Mouse (Mus musculus) midbrain, embryonic 13.5 days (tissue): ENCODE data around the gene Nck2. TPM values are rescaled to one million over a fixed set of nuclear protein-coding genes. Genes with fewer than 3 reads are reported as not detected.
"Not testable (repeated sequence)": the region's sequence is repeated elsewhere in the genome, so short reads cannot be mapped to it uniquely, and the experiment has no call there.

Experiments
- ATAC-seq: fragments of 200-750 bp; cut with Nextera tagmentation; 2 replicates; pipeline ENCODE4 v1.8.0; 2017; ENCODE audit warnings: mild to moderate bottlenecking, moderate TSS enrichment, moderate library complexity
- H3K27ac ChIP-seq: fragments of 300-500 bp; sonication (generic); 2 replicates; pipeline ENCODE4 v1.5.1; 2015; ENCODE audit warnings: inconsistent platforms, mild to moderate bottlenecking, moderate library complexity
- H3K27me3 ChIP-seq: fragments of 300-500 bp; sonication (generic); 2 replicates; pipeline ENCODE4 v1.6.1; 2015; ENCODE audit warnings: mild to moderate bottlenecking, inconsistent platforms
- H3K36me3 ChIP-seq: fragments of 300-500 bp; sonication (generic); 2 replicates; pipeline ENCODE4 v1.6.1; 2015; ENCODE audit warnings: mild to moderate bottlenecking, inconsistent platforms
- H3K4me1 ChIP-seq: fragments of 300-500 bp; sonication (generic); replicated peaks from 2 replicates; pipeline ENCODE4 v1.6.1; 2015; ENCODE audit warnings: inconsistent platforms
- H3K4me2 ChIP-seq: fragments of 300-500 bp; sonication (generic); replicated peaks from 2 replicates; pipeline ENCODE4 v1.6.1; 2015; ENCODE audit warnings: moderate library complexity, mild to moderate bottlenecking, inconsistent platforms
- H3K4me3 ChIP-seq: fragments of 300-500 bp; sonication (generic); replicated peaks from 2 replicates; pipeline ENCODE4 v1.5.1; 2015; ENCODE audit warnings: mild to moderate bottlenecking, inconsistent platforms
- H3K9ac ChIP-seq: fragments of 300-500 bp; sonication (generic); replicated peaks from 2 replicates; pipeline ENCODE4 v1.6.1; 2015; ENCODE audit warnings: mild to moderate bottlenecking, inconsistent platforms
- H3K9me3 ChIP-seq: fragments of 300-500 bp; sonication (generic); 2 replicates; pipeline ENCODE4 v1.6.1; 2016; ENCODE audit warnings: mild to moderate bottlenecking, inconsistent platforms
- WGBS: fragments of 180-500 bp; shearing (Covaris S2); methylation state at CpG from one replicate; pipeline ENCODE4 v1.1.7; 2015; 5-methylcytosine and 5-hydroxymethylcytosine counted together
- polyA plus RNA-seq: library from polyadenylated mRNA; unstranded; fragments of >200 nt; fragmentation: Nextera tagmentation; extraction: Ambion mirVana; gene quantifications from 2 replicates; pipeline ENCODE4 v1.2.1, GENCODE M21; 2015

Nck2 gene
- polyA plus RNA-seq, 1 experiment from 2014 or later: 35.4 TPM

DNA sequence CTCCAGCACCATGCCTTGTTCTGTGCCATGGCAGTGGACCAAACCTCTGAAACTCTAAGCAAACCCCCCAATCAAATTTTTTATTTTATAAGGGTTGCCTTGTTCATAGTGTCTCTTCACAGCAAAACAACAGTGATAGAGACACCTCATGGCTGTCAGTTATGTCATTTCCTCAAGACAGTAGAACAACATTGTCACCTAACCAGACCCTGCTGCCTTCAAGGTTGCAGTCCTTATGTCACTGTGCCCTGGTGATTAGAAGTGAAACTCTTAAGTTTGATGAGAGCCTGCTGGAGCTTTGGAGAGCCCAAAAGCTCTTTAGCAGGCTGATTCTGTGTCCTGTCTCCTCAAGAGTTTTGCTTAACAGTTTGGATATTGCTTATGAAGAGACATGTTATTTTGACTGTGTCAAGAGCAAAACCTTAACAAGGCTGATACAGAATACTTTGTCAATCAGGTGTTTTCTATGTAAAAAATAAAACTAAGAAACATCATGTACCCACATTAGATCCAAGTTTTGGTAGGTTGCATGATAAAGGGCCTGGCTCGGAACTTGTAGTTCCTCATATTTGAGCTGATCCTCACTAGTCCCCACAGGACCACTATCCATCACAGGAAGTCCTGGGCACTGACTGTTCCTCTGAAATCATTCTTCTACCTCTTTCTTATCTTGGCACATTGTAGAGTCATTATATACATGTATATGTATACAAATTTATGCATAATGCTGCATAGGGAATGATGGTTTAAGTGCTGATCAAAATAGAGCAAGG lies 76.0 kb downstream of the Nck2 start:
- ATAC-seq: no peak
- no peak overlapping the region for H3K4me2 ChIP-seq
- 0 out of 2 replicates have a peak, but pooled peaks cover 3% of the 10 kb centered on the region for H3K4me1 ChIP-seq
- no peak overlapping the region for H3K27ac ChIP-seq
- no peaks in the 10 kb centered on the region for H3K9me3 ChIP-seq
- H3K27me3 ChIP-seq: no peaks in the 10 kb centered on the region
- H3K9ac ChIP-seq: no peak overlapping the region
- H3K4me3 ChIP-seq: no peak overlapping the region
- 94% methylated on average over 1 of the region's 1 CpGs for WGBS
- H3K36me3 ChIP-seq: no peaks in the 10 kb centered on the region

DNA sequence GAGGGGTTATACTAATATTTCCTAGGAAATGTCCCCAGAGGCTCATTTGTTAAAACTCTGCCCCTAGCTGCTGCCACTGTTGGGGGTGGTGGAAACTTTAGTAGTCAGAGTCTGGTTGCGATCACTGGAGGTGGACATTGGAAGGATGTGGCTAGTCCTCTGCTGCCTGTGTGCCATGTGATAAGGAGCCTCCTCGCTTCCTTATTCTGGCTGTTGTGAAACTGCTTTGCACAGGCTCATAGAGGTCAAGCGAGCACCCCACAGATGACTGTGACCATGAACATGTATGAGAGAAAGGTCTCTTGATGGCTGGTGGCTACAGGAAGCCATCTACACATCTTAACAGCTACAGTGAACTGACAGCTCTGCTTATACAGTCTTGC lies 76.6 kb downstream of the Nck2 start:
- H3K27me3 ChIP-seq: no peaks in the 10 kb centered on the region
- no peak overlapping the region for H3K4me3 ChIP-seq
- WGBS: 91% methylated on average over 3 of the region's 3 CpGs
- ATAC-seq: no peak
- no peak overlapping the region for H3K27ac ChIP-seq
- no peaks in the 10 kb centered on the region for H3K9me3 ChIP-seq
- H3K9ac ChIP-seq: no peak overlapping the region
- no peaks in the 10 kb centered on the region for H3K36me3 ChIP-seq
- 0 out of 2 replicates have a peak, but pooled peaks cover 3% of the 10 kb centered on the region for H3K4me1 ChIP-seq
- H3K4me2 ChIP-seq: no peak overlapping the region

DNA sequence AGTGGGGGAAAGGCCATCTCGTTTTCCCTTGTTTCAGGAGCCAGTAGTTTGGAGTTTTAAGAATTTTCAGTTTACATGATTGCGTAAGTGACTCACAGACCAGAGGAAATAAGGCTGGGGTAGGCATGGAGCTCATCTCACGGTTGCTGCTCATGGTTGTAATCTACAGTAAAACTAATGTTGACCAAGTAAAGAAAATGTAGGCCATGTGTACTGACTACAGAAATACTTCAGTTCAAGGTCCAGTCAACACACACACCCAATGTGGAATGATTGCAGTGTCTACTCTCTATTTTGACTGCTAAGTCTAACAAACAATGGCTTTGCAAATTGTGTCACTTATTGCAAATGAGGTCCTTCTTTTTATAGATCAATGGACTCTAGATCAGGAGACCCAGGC lies 77.1 kb downstream of the Nck2 start:
- WGBS: 95% methylated on average over 3 of the region's 3 CpGs
- Histone ChIP-seq H3K36me3 (no peaks in the 10 kb centered on the region), H3K27me3 (no peaks in the 10 kb centered on the region), H3K9me3 (no peaks in the 10 kb centered on the region), H3K4me2 (no peak overlapping the region), H3K4me3 (no peak overlapping the region), H3K4me1 (0 out of 2 replicates have a peak, but pooled peaks cover 3% of the 10 kb centered on the region), H3K27ac (no peak overlapping the region), H3K9ac (no peak overlapping the region)
- no peak for ATAC-seq

DNA sequence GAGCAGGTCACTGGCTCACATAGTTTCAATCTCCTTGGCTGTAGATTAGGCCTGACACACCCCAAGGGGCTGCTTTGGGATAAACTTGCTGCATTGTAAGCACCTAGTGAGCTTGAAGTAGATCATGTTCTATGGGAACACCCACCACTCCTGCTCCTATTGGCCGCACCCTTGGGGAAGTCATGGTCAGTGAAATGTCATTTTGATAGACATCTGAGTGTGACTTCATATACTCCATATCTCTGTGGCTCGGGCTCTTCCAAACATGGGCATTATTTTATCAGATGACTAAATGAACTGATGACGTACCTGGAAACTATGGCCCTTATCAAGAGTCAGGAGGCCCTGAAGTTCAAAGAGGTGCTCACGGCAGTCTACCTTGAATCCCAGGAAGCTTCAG lies 77.6 kb downstream of the Nck2 start:
- H3K4me1 ChIP-seq: 0 out of 2 replicates have a peak, but pooled peaks cover 3% of the 10 kb centered on the region
- no peak overlapping the region for H3K9ac ChIP-seq
- no peaks in the 10 kb centered on the region for H3K27me3 ChIP-seq
- no peak for ATAC-seq
- no peak overlapping the region for H3K27ac ChIP-seq
- no peak overlapping the region for H3K4me3 ChIP-seq
- H3K4me2 ChIP-seq: no peak overlapping the region
- no peaks in the 10 kb centered on the region for H3K36me3 ChIP-seq
- WGBS: 93% methylated on average over 4 of the region's 4 CpGs
- H3K9me3 ChIP-seq: no peaks in the 10 kb centered on the region

DNA sequence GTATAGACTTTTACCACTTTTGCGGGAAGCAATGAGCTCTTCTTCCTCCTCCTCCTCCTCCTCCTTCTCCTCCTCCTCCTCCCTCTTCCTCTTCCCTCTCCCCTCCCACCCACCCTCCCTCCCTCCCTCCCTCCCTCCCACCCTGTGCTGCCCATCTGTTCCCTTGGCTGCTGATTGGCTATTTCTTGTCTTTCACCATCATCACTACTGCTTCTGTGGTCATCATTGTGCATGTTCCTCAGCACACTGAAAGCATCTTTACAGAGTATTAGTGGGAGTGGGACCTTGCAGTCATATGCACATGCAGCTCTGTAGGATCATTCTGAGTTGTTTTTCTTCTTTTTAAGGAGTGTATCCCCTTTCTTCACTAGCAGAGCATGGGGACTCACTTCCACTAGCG lies 78.6 kb downstream of the Nck2 start:
- Histone ChIP-seq H3K4me3 (no peak overlapping the region), H3K4me2 (no peak overlapping the region), H3K4me1 (0 out of 2 replicates have a peak, but pooled peaks cover 6% of the 10 kb centered on the region), H3K27me3 (no peaks in the 10 kb centered on the region), H3K9me3 (no peaks in the 10 kb centered on the region), H3K27ac (no peak overlapping the region), H3K36me3 (no peaks in the 10 kb centered on the region), H3K9ac (no peak overlapping the region)
- WGBS: 86% methylated on average over 2 of the region's 2 CpGs
- no peak for ATAC-seq

DNA sequence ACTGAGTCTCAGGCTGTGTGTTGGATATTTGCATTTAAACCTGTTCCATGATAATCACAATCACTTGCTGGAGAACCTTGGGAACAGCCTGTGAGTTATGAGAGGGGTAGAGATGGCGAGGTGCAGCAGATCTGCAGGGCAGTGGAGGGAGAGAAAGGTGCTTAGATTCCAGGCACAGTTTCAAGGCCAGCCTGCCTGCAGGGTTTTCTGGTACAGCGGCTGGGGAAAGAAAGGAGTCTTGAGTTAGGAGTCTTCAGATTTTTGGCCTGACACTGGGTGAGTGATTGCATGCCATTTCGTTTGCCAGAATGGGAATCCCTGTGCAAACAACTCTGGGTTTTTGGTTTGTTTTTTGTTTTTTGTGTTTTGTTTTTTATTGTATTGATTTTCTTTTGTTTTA lies 80.0 kb downstream of the Nck2 start:
- Histone ChIP-seq H3K9me3 (no peaks in the 10 kb centered on the region), H3K9ac (no peak overlapping the region), H3K27ac (no peak overlapping the region), H3K4me1 (0 out of 2 replicates have a peak, but pooled peaks cover 6% of the 10 kb centered on the region), H3K27me3 (no peaks in the 10 kb centered on the region), H3K36me3 (no peaks in the 10 kb centered on the region), H3K4me2 (no peak overlapping the region), H3K4me3 (no peak overlapping the region)
- whole genome bisulfite sequencing: 88% methylated on average over 3 of the region's 3 CpGs
- ATAC-seq: no peak

DNA sequence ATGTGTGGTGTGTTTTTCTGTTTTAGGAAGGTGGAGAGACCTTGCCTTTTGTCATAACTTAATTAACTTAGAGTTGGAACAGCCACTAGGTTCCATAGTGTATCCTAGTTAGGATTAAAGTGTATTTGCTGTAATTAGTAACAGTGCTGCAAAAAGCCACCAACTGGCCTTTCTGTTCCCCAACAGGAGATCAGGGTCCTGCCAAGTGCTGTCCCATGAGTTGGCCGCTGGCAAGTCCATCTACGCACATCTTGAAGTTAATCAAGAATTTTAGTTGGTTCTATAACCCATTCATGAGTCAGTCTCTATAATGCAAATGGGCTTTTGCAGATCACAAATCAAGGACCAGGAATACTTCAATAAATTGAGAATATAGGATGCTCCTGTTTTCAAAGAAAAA lies 83.9 kb downstream of the Nck2 start:
- Histone ChIP-seq H3K27ac (no peak overlapping the region), H3K4me2 (no peak overlapping the region), H3K9me3 (no peaks in the 10 kb centered on the region), H3K4me1 (peaks cover 15% of the 10 kb centered on the region; the same call in 1 of the 2 replicates), H3K36me3 (no peaks in the 10 kb centered on the region), H3K4me3 (no peak overlapping the region), H3K27me3 (no peaks in the 10 kb centered on the region), H3K9ac (no peak overlapping the region)
- WGBS: 93% methylated on average over 2 of the region's 2 CpGs
- no peak for ATAC-seq

DNA sequence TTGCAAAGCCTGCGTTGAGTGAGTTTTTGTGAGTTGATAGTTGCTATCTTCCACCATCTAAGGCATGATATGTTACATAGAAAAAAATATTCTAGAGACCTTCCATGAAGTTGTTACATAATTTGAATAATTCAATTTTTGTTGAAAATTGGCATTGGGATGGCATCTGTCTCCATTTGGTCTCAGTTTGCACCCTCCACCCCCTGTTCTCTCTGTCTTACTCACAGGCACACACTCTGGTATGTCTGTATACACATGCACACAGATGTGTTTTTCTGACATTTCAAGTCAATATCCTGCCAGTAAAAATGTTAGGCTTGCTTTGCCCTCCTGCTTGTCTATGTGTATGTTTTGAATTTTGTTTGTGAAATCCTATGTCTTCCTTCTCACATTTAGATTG lies 84.7 kb downstream of the Nck2 start:
- Histone ChIP-seq H3K4me2 (no peak overlapping the region), H3K27ac (no peak overlapping the region), H3K9me3 (no peaks in the 10 kb centered on the region), H3K4me3 (no peak overlapping the region), H3K36me3 (no peaks in the 10 kb centered on the region; the same call in 1 of the 2 replicates), H3K4me1 (peaks cover 15% of the 10 kb centered on the region; the same call in 1 of the 2 replicates), H3K27me3 (no peaks in the 10 kb centered on the region), H3K9ac (no peak overlapping the region)
- ATAC-seq: no peak
- 84% methylated on average over 1 of the region's 1 CpGs for WGBS

DNA sequence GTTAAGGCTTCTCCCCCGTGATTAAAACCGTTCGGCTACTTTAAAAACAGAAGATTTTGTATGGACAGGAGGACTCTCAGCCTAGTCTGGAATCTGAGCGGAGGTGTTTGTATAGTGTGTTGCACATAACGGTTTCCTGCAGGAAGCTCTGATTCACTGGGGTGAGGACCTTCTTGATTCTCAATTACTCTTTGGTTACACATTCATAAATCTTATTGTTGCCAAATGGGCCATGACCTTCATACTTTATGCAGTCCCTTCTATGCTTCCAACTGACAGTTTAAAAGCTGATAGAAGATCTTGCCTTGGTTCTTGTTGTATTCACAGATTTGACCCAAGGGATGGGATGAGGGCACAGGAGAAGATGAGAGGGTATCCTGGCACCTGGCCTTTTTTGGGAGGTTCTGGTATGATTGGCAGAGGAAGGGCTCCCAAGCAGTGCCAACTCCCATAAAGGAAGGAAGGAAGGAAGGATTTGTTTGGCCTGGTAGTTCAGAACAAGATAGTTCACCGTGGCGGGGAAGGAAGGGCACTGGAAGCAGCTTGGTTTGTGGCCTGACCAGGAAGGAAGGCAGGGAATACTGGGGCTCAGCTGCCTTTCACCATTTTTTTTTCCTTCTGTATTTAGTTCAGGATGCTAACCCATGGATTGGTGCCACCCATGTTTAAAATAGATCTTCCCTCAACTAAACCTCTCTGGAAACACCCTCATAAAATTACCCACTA lies 86.1 kb downstream of the Nck2 start:
- Histone ChIP-seq H3K27me3 (no peaks in the 10 kb centered on the region), H3K36me3 (no peaks in the 10 kb centered on the region; the same call in 1 of the 2 replicates), H3K9me3 (no peaks in the 10 kb centered on the region), H3K4me2 (no peak overlapping the region), H3K9ac (no peak overlapping the region), H3K27ac (no peak overlapping the region), H3K4me1 (peaks cover 23% of the 10 kb centered on the region), H3K4me3 (no peak overlapping the region)
- ATAC-seq: no peak
- 82% methylated on average over 7 of the region's 7 CpGs for WGBS

DNA sequence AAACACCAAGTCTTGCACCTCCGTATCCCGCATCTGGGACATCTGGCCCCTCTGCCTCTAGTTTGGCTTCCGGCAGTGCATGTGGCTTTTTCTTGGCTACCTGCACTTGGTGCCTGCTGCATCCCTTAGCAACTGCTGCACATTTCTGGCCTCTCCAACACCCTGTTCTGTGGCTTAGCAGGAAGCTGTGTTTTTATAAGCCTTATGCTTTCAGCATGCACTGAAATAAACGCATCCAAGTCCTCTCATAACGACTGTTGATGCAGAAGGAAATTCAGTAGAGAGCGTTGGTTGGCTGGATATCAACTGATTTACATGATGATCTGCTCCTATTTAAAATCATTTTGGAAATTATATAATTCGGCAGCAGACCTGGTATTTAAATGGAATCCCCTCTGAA lies 86.9 kb downstream of the Nck2 start:
- Histone ChIP-seq H3K36me3 (no peaks in the 10 kb centered on the region; the same call in 1 of the 2 replicates), H3K4me3 (no peak overlapping the region), H3K27me3 (no peaks in the 10 kb centered on the region), H3K9me3 (no peaks in the 10 kb centered on the region), H3K4me2 (no peak overlapping the region), H3K27ac (peak overlapping the region; percentile 7; the same call in 1 of the 2 replicates), H3K4me1 (peaks cover 27% of the 10 kb centered on the region), H3K9ac (no peak overlapping the region)
- ATAC-seq: no peak
- WGBS: 82% methylated on average over 7 of the region's 7 CpGs

DNA sequence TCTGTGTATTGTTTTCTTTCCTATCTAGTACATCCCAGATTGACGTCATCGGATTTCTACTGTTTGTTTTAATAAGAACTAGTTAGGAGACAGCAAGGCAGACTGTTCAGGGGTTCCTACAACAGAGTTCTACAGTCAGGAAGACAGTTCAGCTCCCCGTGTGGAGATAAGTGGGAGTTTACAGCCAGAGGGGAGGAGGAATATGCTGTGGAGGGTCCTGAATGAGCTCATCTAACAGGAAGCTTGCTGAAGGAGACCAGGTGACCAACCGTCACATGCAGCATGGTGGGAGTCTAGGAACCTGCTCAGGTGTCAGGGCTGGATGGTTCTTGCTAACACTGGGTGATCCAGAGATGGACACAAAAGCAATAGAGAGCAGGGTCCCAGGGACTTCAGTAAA lies 87.9 kb downstream of the Nck2 start:
- no peak overlapping the region for H3K4me2 ChIP-seq
- no peak for ATAC-seq
- H3K4me1 ChIP-seq: peaks cover 27% of the 10 kb centered on the region
- H3K27me3 ChIP-seq: no peaks in the 10 kb centered on the region
- 84% methylated on average over 4 of the region's 4 CpGs for WGBS
- no peak overlapping the region for H3K9ac ChIP-seq
- no peak overlapping the region for H3K27ac ChIP-seq
- no peaks in the 10 kb centered on the region for H3K9me3 ChIP-seq
- no peak overlapping the region for H3K4me3 ChIP-seq
- H3K36me3 ChIP-seq: no peaks in the 10 kb centered on the region; the same call in 1 of the 2 replicates

DNA sequence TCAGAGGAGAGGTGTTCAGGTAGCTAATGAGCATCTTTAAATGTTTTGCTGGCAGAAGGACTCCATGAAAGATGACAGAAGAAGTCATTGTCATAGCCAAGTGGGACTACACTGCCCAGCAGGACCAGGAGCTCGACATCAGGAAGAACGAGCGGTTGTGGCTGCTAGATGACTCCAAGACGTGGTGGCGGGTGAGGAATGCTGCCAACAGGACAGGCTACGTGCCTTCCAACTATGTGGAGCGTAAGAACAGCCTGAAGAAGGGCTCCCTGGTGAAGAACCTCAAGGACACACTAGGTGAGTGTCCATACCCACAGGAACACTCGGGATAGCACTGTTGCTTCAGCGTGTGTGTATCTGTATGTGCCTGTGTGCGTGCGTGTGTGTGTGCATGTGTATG lies 89.1 kb downstream of the Nck2 start:
- not testable (repeated sequence) for H3K4me3 ChIP-seq, H3K27ac ChIP-seq, H3K9me3 ChIP-seq, H3K36me3 ChIP-seq, H3K9ac ChIP-seq, H3K27me3 ChIP-seq, H3K4me2 ChIP-seq, ATAC-seq
- 92% methylated on average over 11 of the region's 11 CpGs for WGBS
- peaks cover 24% of the 10 kb centered on the region for H3K4me1 ChIP-seq
